Mouse (Mus musculus): ENCODE measurements around the gene Il12rb1. TPM values are rescaled to one million over a fixed set of nuclear protein-coding genes. Genes with fewer than 3 reads are reported as not detected.

Gene Il12rb1
- total and polyA plus RNA-seq, 3 experiments: 0.16 TPM; not detected in 2

DNA sequence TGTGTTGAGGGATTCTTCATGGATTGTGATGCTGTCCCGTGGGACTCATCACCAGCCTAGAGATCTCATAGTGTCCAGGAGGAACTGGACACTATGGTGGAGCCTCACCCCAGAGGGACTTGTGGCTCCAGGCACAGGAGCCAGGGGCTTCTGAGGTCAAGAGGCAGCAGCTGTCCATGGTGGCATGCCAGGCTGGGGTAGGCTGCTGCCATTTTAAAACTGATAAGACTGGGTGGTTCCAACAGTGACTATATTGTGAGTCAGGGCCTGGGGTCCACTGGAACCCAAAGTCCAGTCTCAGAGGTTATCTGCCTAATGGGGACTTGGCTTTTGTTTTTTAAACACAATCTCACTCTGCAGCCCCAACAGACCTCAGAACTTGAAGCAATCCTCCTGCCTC, 6.4 kb upstream of the Il12rb1 start:
- intact Hi-C loops (cut with DNase I): no loop called here
- WGBS: 79% methylated on average over 1 of the region's 1 CpGs
- Histone ChIP-seq H3K27ac (no peak overlapping the region), H3K36me3 (ENCODE audit: control insufficient read depth, insufficient read depth, low read length) (no peaks in the 10 kb centered on the region), H3K9ac (ENCODE audit: low read depth, low read length) (no peak overlapping the region), H3K4me1 (ENCODE audit: control insufficient read depth, insufficient read depth, low read length) (peaks cover 3% of the 10 kb centered on the region; the same call in 1 of the 2 replicates), H3K27me3 (ENCODE audit: control insufficient read depth, insufficient read depth, low read length) (no peaks in the 10 kb centered on the region), H3K4me3 (no peak overlapping the region), H3K79me2 (replicated peaks; ENCODE audit: control insufficient read depth, insufficient read depth, low read length) (no peaks in the 10 kb centered on the region)
- DNase-seq: no peak
- TF ChIP-seq EP300 (IDR thresholded peaks at IDR 0.05; ENCODE audit: insufficient read depth, low read depth, low read length) (no peak), CTCF (IDR thresholded peaks at IDR 0.05) (no peak), POLR2A (IDR thresholded peaks at IDR 0.05; ENCODE audit: insufficient read depth, low read depth, low read length) (no peak)

GRCm38 (mm10) chr8:70802786-70803510, 5.3 kb upstream of the Il12rb1 start:
- WGBS: 78% methylated on average over 11 of the region's 11 CpGs

DNA sequence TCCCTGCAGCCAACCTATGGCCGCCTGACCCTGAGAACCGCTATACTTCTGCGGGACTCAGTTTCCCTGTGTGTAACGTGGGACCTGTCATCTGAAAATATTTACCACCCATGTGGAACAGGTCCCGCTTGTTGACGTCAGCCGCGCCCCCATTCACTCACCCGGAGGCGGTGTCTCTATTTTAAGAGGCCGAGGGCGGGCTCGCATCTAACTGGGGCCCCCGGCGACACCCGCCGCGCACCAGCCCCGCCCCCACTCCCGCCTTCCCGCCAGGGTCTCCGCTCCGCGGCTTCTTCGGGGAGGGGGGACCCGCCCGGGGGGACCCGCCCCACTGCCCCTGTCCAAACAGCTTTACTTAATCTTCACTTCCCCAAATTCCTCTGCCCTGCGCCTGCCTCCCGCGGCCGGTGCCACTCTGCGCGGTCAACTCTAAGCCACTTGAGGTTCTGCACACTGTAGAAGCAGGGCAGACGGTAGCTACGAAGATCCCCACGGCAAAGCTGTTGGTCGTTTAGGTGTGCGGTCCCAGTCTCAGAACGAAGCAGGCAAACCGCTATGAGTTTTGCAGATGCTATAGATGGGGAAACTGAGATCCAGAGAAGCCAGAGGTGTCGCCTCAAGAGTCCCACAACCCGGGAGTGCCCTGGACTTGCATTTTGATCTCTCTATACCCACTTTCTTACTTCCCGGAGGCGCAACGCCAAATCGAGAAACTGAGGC, 4.3 kb upstream of the Il12rb1 start:
- no peaks in the 10 kb centered on the region for H3K27me3 ChIP-seq (ENCODE audit: control insufficient read depth, insufficient read depth, low read length)

More at GRCm38 (mm10) chr8:70802786-70803510, 5.3 kb upstream of the Il12rb1 start:
- no peak for DNase-seq
- 0 out of 2 replicates have a peak, but pooled peaks cover 1% of the 10 kb centered on the region for H3K4me1 ChIP-seq (ENCODE audit: control insufficient read depth, insufficient read depth, low read length)
- H3K36me3 ChIP-seq (ENCODE audit: control insufficient read depth, insufficient read depth, low read length): no peaks in the 10 kb centered on the region
- H3K27ac ChIP-seq: no peak overlapping the region
- no peaks in the 10 kb centered on the region for H3K79me2 ChIP-seq (replicated peaks; ENCODE audit: control insufficient read depth, insufficient read depth, low read length)
- no peak for TF ChIP-seq POLR2A (IDR thresholded peaks at IDR 0.05; ENCODE audit: insufficient read depth, low read depth, low read length)
- TF ChIP-seq EP300 (IDR thresholded peaks at IDR 0.05; ENCODE audit: insufficient read depth, low read depth, low read length): no peak
- no peak for TF ChIP-seq CTCF (IDR thresholded peaks at IDR 0.05)
- intact Hi-C loops (cut with DNase I): no loop called here
- H3K27me3 ChIP-seq (ENCODE audit: control insufficient read depth, insufficient read depth, low read length): no peaks in the 10 kb centered on the region
- no peak overlapping the region for H3K4me3 ChIP-seq
- no peak overlapping the region for H3K9ac ChIP-seq (ENCODE audit: low read depth, low read length)

GRCm38 (mm10) chr8:70804481-70805206, 3.6 kb upstream of the Il12rb1 start, which contains the start of gene Mast3:
Gene Mast3 (minus strand): TSS chr8:70805054.
- H3K4me3 ChIP-seq: peak within 1 kb of the TSS; percentile 60
- TF ChIP-seq POLR2A (IDR thresholded peaks at IDR 0.05; ENCODE audit: insufficient read depth, low read depth, low read length) (peak; percentile 64; the same call in 1 of the 2 replicates), CTCF (IDR thresholded peaks at IDR 0.05) (no peak)
- no peaks in the 10 kb centered on the region for H3K4me1 ChIP-seq (ENCODE audit: control insufficient read depth, insufficient read depth, low read length)
- no peaks in the 10 kb centered on the region for H3K79me2 ChIP-seq (replicated peaks; ENCODE audit: control insufficient read depth, insufficient read depth, low read length)
- intact Hi-C loops (cut with DNase I): loop anchor here (1.0 kb wide), 1 partner anchor 12 kb away; no protein-coding TSS in a partner anchor
- DNase-seq: peak; percentile 89 to 91
- H3K36me3 ChIP-seq (ENCODE audit: control insufficient read depth, insufficient read depth, low read length): no peaks in the 10 kb centered on the region
- peak within 1 kb of the TSS; percentile 18; the same call in 1 of the 2 replicates for H3K9ac ChIP-seq (ENCODE audit: low read depth, low read length)
- H3K27me3 ChIP-seq (ENCODE audit: control insufficient read depth, insufficient read depth, low read length): no peaks in the 10 kb centered on the region
- peak within 1 kb of the TSS; percentile 26; the same call in 1 of the 2 replicates for H3K27ac ChIP-seq
- WGBS: 1% methylated on average over 45 of the region's 45 CpGs

More for the DNA sequence above, 4.3 kb upstream of the Il12rb1 start:
- intact Hi-C loops (cut with DNase I): loop anchor here (1.0 kb wide), 1 partner anchor 12 kb away; no protein-coding TSS in a partner anchor
- no peaks in the 10 kb centered on the region for H3K36me3 ChIP-seq (ENCODE audit: control insufficient read depth, insufficient read depth, low read length)
- no peak overlapping the region for H3K27ac ChIP-seq
- peak overlapping the region; percentile 60 for H3K4me3 ChIP-seq
- 2% methylated on average over 46 of the region's 47 CpGs for WGBS
- H3K9ac ChIP-seq (ENCODE audit: low read depth, low read length): no peak overlapping the region
- H3K4me1 ChIP-seq (ENCODE audit: control insufficient read depth, insufficient read depth, low read length): no peaks in the 10 kb centered on the region
- peak; percentile 70 to 80 for DNase-seq
- TF ChIP-seq POLR2A (IDR thresholded peaks at IDR 0.05; ENCODE audit: insufficient read depth, low read depth, low read length) (no peak), EP300 (IDR thresholded peaks at IDR 0.05; ENCODE audit: insufficient read depth, low read depth, low read length) (no peak), CTCF (IDR thresholded peaks at IDR 0.05) (no peak)
- H3K79me2 ChIP-seq (replicated peaks; ENCODE audit: control insufficient read depth, insufficient read depth, low read length): no peaks in the 10 kb centered on the region

DNA sequence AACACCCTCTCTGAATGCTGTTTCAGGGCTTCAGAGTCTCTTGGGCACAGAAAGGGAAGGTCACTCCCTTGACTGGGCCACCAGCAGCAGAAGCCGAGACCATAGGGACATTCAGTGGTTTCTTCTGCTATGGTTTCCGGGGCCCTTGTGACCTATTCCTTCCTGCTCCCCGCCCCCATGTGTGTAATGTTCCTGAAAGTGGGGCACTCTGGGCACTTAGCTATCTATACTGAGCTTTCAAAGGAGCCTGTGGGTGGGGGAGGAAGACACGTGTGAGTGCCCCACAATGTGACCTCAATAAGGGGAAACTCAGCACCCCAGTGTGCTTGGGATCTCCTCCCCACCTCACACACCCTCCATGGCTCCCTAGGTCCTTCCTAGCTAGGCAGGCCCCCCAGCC, 1.7 kb upstream of the Il12rb1 start:
- Histone ChIP-seq H3K36me3 (ENCODE audit: control insufficient read depth, insufficient read depth, low read length) (no peaks in the 10 kb centered on the region), H3K79me2 (replicated peaks; ENCODE audit: control insufficient read depth, insufficient read depth, low read length) (no peaks in the 10 kb centered on the region), H3K27ac (no peak overlapping the region), H3K27me3 (ENCODE audit: control insufficient read depth, insufficient read depth, low read length) (no peaks in the 10 kb centered on the region), H3K4me1 (ENCODE audit: control insufficient read depth, insufficient read depth, low read length) (no peaks in the 10 kb centered on the region), H3K4me3 (no peak overlapping the region), H3K9ac (ENCODE audit: low read depth, low read length) (no peak overlapping the region; the same call in 1 of the 2 replicates)
- WGBS: 63% methylated on average over 4 of the region's 4 CpGs
- TF ChIP-seq CTCF (IDR thresholded peaks at IDR 0.05) (no peak), POLR2A (IDR thresholded peaks at IDR 0.05; ENCODE audit: insufficient read depth, low read depth, low read length) (no peak), EP300 (IDR thresholded peaks at IDR 0.05; ENCODE audit: insufficient read depth, low read depth, low read length) (no peak)
- peak in 1 of 2 experiments; percentile 75 for DNase-seq
- intact Hi-C loops (cut with DNase I): no loop called here
